Mouse (Mus musculus) erythroblast, embryonic 14.5 days (primary cell): Measurements from ENCODE around the gene Gdpd5. TPM values are rescaled to one million over a fixed set of nuclear protein-coding genes. Genes with fewer than 3 reads are reported as not detected.

Experiments used
- H3K27me3 ChIP-seq: 2 replicates; pipeline ENCODE4 v1.6.1; 2012; ENCODE audit warnings: inconsistent platforms; ENCODE audit not compliant: control insufficient read depth
- H3K36me3 ChIP-seq: 2 replicates; pipeline ENCODE4 v1.6.1; 2012; ENCODE audit warnings: mild to moderate bottlenecking, inconsistent platforms; ENCODE audit not compliant: control insufficient read depth
- H3K4me1 ChIP-seq: 2 replicates; pipeline ENCODE4 v1.6.1; 2012; ENCODE audit warnings: inconsistent platforms; ENCODE audit not compliant: control insufficient read depth
- H3K4me3 ChIP-seq: replicated peaks from 2 replicates; pipeline ENCODE3; 2012; ENCODE audit warnings: moderate library complexity, mild to moderate bottlenecking, inconsistent platforms
- H3K9me3 ChIP-seq: 2 replicates; pipeline ENCODE4 v1.6.1; 2012; ENCODE audit warnings: low read length, inconsistent platforms, mixed read lengths; ENCODE audit not compliant: control insufficient read depth
- GATA1 ChIP-seq: IDR thresholded peaks from 2 replicates; pipeline ENCODE4 v1.6.1; 2012; ENCODE audit warnings: low read length, inconsistent platforms, mixed read lengths
- TAL1 ChIP-seq: IDR thresholded peaks from 3 replicates; pipeline ENCODE4 v1.6.1; 2012; ENCODE audit warnings: low read length, inconsistent platforms, mixed read lengths
- polyA plus RNA-seq: library from polyadenylated mRNA; stranded (reverse); fragments of >175 nt; gene quantifications from 2 replicates; pipeline ENCODE4 v1.2.3, GENCODE M21; 2012

The Gdpd5 gene
- polyA plus RNA-seq, 1 experiment, result 0.03 TPM

- no peak overlapping the region for H3K4me3 ChIP-seq
- no peaks in the 10 kb centered on the region for H3K27me3 ChIP-seq
- no peaks in the 10 kb centered on the region for H3K9me3 ChIP-seq
- peaks cover 79% of the 10 kb centered on the region for H3K4me1 ChIP-seq
- peaks cover 93% of the 10 kb centered on the region for H3K36me3 ChIP-seq
- TF ChIP-seq GATA1, result no peak
- TF ChIP-seq TAL1, result no peak
These were observed 96.0 kb downstream of the Gdpd5 start for GRCm38 (mm10) chr7:99477235-99477634.

- Histone ChIP-seq H3K4me1 (peaks cover 59% of the 10 kb centered on the region), H3K36me3 (peaks cover 52% of the 10 kb centered on the region), H3K27me3 (no peaks in the 10 kb centered on the region; the same call in 1 of the 2 replicates), H3K9me3 (no peaks in the 10 kb centered on the region), H3K4me3 (peak overlapping the region; percentile 82)
- TF ChIP-seq GATA1 (no peak), TAL1 (no peak)
These were observed 101.4 kb downstream of the Gdpd5 start for GRCm38 (mm10) chr7:99482637-99483036.

- H3K27me3 ChIP-seq, result peaks cover 2% of the 10 kb centered on the region; the same call in 1 of the 2 replicates
- no peaks in the 10 kb centered on the region for H3K9me3 ChIP-seq
- TF ChIP-seq GATA1 (no peak), TAL1 (no peak)
- H3K4me3 ChIP-seq, result peak within 1 kb of the TSS; percentile 82
- H3K4me1 ChIP-seq, result peaks cover 54% of the 10 kb centered on the region
- H3K36me3 ChIP-seq, result peaks cover 44% of the 10 kb centered on the region
These were observed 102.2 kb downstream of the Gdpd5 start, which contains the start of gene Rps3 for GRCm38 (mm10) chr7:99483271-99483923. Rps3 (minus strand) TSS chr7:99483738.

DNA sequence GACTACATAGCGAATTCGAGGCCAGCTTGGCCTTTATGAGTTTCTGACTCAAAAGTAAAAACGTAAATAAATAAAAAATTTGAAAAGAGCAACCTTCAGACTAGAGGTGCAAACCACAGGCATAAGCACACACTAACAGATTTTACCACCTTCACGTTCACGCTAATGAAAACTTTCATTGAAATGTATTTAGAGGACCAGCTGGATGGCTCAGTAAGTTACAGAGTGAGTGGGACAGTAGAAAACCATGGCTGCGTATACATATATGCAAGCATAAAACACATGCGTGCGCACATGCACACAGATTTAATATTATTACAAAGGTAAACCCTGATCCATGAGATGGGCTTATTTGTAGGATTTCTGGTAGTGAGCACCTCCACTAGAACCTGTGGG, 102.7 kb downstream of the Gdpd5 start:
- TF ChIP-seq TAL1, result no peak
- no peak for TF ChIP-seq GATA1
- Histone ChIP-seq H3K36me3 (peaks cover 39% of the 10 kb centered on the region), H3K4me3 (peak overlapping the region; percentile 82), H3K27me3 (peaks cover 2% of the 10 kb centered on the region; the same call in 1 of the 2 replicates), H3K9me3 (no peaks in the 10 kb centered on the region), H3K4me1 (peaks cover 49% of the 10 kb centered on the region)

DNA sequence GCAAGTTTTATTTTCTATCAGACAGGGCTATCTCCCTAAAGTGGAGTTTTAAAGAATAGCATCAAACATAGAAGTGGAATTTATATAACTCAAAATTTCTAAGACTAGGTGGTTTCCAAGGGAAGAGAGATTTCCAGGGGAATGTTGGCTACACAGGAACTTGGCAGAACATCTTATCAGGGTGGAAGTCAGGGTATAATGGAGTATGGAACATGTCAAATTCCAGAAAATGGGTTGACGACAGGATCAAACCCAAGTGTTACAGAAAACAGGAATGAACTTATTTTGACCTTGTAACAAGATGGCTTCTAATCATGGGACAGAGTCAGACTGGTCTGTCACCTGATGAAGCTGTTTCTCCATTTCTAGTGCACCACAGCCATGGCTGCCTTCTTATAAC, 103.5 kb downstream of the Gdpd5 start:
- H3K4me3 ChIP-seq, result no peak overlapping the region
- peaks cover 42% of the 10 kb centered on the region for H3K4me1 ChIP-seq
- no peaks in the 10 kb centered on the region for H3K9me3 ChIP-seq
- peaks cover 31% of the 10 kb centered on the region for H3K36me3 ChIP-seq
- peaks cover 7% of the 10 kb centered on the region; the same call in 1 of the 2 replicates for H3K27me3 ChIP-seq
- TF ChIP-seq GATA1, result no peak
- no peak for TF ChIP-seq TAL1

- Histone ChIP-seq H3K36me3 (no peaks in the 10 kb centered on the region), H3K4me1 (no peaks in the 10 kb centered on the region; the same call in 1 of the 2 replicates), H3K4me3 (no peak overlapping the region), H3K27me3 (peaks cover 18% of the 10 kb centered on the region), H3K9me3 (no peaks in the 10 kb centered on the region)
- TF ChIP-seq TAL1, result no peak
- no peak for TF ChIP-seq GATA1
These were observed 108.5 kb downstream of the Gdpd5 start for GRCm38 (mm10) chr7:99489708-99490107.

DNA sequence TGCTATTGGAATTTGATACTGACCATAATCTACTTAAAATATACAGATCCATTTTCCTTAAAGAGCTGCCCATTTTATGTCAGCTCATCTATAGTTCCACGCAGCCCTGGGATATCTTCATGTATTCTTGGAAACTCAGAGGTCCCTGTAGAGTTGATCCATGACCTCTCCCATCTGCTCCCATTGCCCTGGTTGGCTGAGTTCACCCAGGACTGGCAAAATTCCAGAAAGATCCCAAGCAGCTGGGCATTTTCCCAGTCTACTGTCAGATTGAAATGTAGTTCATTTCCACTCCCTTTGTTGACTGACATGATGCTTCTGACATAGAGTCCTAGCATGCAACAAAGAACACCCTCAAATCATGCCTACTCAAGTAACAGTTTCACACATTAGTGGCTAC, 117.9 kb downstream of the Gdpd5 start:
- TF ChIP-seq GATA1 (no peak), TAL1 (no peak)
- Histone ChIP-seq H3K27me3 (peaks cover 37% of the 10 kb centered on the region), H3K36me3 (no peaks in the 10 kb centered on the region), H3K9me3 (no peaks in the 10 kb centered on the region), H3K4me3 (no peak overlapping the region), H3K4me1 (peaks cover 29% of the 10 kb centered on the region)

DNA sequence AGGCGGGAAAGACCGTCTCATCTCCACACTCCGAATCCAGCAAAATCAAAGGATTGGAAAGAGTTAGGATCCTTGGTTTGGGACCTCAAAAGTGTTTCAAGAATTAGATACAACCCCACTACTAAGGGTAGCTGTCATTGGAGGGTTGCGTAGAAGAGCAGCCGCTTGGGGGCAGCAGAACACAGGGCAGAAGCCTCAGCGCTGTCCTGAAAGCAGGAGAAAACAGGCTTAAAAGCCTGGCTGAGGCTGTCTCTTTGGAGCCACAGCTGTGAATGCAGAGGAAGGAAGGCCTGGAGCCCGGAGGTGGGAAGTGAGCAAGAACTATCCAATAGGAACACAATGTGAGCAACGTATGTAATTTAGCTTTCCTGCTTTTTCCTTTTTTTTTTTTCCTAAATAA, 119.0 kb downstream of the Gdpd5 start:
- H3K36me3 ChIP-seq, result no peaks in the 10 kb centered on the region
- peaks cover 33% of the 10 kb centered on the region for H3K27me3 ChIP-seq
- peaks cover 32% of the 10 kb centered on the region for H3K4me1 ChIP-seq
- H3K9me3 ChIP-seq, result no peaks in the 10 kb centered on the region
- TF ChIP-seq GATA1 (no peak), TAL1 (no peak)
- H3K4me3 ChIP-seq, result no peak overlapping the region

GRCm38 (mm10) chr7:99500655-99501054, 119.4 kb downstream of the Gdpd5 start:
- Histone ChIP-seq H3K36me3 (no peaks in the 10 kb centered on the region), H3K27me3 (peaks cover 32% of the 10 kb centered on the region), H3K9me3 (no peaks in the 10 kb centered on the region), H3K4me1 (peaks cover 37% of the 10 kb centered on the region), H3K4me3 (peak overlapping the region; percentile 0)
- TF ChIP-seq TAL1 (no peak), GATA1 (no peak)

DNA sequence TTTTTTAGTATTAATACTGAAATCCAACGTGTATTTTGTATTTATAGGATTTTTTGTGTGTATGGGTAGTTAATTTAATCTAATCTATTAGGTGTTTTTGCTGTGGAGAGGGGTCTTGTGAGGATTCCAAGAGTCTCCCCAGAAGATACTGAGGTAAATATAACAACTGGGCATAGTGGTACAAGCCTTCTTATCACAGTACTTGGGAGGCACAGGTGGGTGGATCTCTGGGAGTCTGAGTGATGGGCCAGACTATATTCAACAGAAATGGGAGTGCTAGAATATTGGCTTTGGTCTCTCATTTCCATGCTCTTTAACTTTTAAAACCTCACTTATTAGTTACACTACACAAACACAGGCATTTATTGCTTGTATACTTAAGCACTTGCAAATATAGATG, 119.9 kb downstream of the Gdpd5 start:
- peak overlapping the region; percentile 13 for H3K4me3 ChIP-seq
- peaks cover 37% of the 10 kb centered on the region for H3K4me1 ChIP-seq
- H3K27me3 ChIP-seq, result peaks cover 28% of the 10 kb centered on the region
- no peaks in the 10 kb centered on the region for H3K36me3 ChIP-seq
- H3K9me3 ChIP-seq, result no peaks in the 10 kb centered on the region
- TF ChIP-seq TAL1, result no peak
- TF ChIP-seq GATA1, result no peak
